In genomic region chr13:91372130-91372875, GRCm38 (mm10) we compare ENCODE assay signal across 8 mouse cellular contexts.
DNase-seq lines count a peak whose midpoint lies in the region; ATAC-seq lines count a peak whose summit lies in the region.

No protein-coding gene starts in this region.

- ATAC-seq in liver, embryonic 13.5 days (ENCODE audit: low read depth) = peak; percentile 57
- no peak for ATAC-seq in neural tube, embryonic 14.5 days (ENCODE audit: low read depth)
- ATAC-seq in CD4-positive, CD25-positive, alpha-beta regulatory T cell, adult 4 months = no peak

- peak; percentile 13 for DNase-seq in layer of hippocampus, adult 11-12 months (ENCODE audit: low spot score)
- no peak for DNase-seq in layer of hippocampus, postnatal 36 days
- peak; percentile 65 for DNase-seq in cerebellum, postnatal 25 days
- DNase-seq in heart, adult 9 months (ENCODE audit: low spot score in 2 of 2) = peak; percentile 25 to 62
- peak; percentile 17 for DNase-seq in liver, embryonic 13.5 days
- no peak for DNase-seq in testis, postnatal 14 days (ENCODE audit: low spot score)

- peak overlapping the region; percentile 87 for H3K27ac ChIP-seq in liver, embryonic 13.5 days
- peak overlapping the region; percentile 91 for H3K27ac ChIP-seq in neural tube, embryonic 14.5 days (ENCODE audit: low read depth, low read length)

- 0 out of 2 replicates have a peak overlapping the region, but pooled peaks have one; percentile 26 for H3K9ac ChIP-seq in liver, embryonic 13.5 days
- no peak overlapping the region for H3K9ac ChIP-seq in neural tube, embryonic 14.5 days (replicated peaks; ENCODE audit: low read depth, low read length)

- WGBS in liver, embryonic 13.5 days (ENCODE audit: insufficient replicate concordance) = 35% methylated on average over 11 of the region's 11 CpGs
- WGBS in neural tube, embryonic 14.5 days = 46% methylated on average over 11 of the region's 11 CpGs

- no peaks in the 10 kb centered on the region for H3K36me3 ChIP-seq in liver, embryonic 13.5 days
- no peaks in the 10 kb centered on the region for H3K36me3 ChIP-seq in neural tube, embryonic 14.5 days (ENCODE audit: control insufficient read depth, insufficient read depth, low read length)

- H3K27me3 ChIP-seq in liver, embryonic 13.5 days = no peaks in the 10 kb centered on the region
- H3K27me3 ChIP-seq in neural tube, embryonic 14.5 days (ENCODE audit: control insufficient read depth, insufficient read depth, low read length) = no peaks in the 10 kb centered on the region

- H3K4me2 ChIP-seq in liver, embryonic 13.5 days = peak overlapping the region; percentile 89
- H3K4me2 ChIP-seq in neural tube, embryonic 14.5 days (ENCODE audit: low read depth, low read length) = no peak overlapping the region

- no peaks in the 10 kb centered on the region for H3K9me3 ChIP-seq in liver, embryonic 13.5 days (replicated peaks)
- H3K9me3 ChIP-seq in neural tube, embryonic 14.5 days (ENCODE audit: control insufficient read depth, low read length) = no peaks in the 10 kb centered on the region

- H3K4me1 ChIP-seq in liver, embryonic 13.5 days (replicated peaks) = peaks cover 41% of the 10 kb centered on the region
- H3K4me1 ChIP-seq in neural tube, embryonic 14.5 days (ENCODE audit: control insufficient read depth, insufficient read depth, low read length) = peaks cover 24% of the 10 kb centered on the region

- peak overlapping the region; percentile 66; the same call in 1 of the 2 replicates for H3K4me3 ChIP-seq in liver, embryonic 13.5 days (replicated peaks)
- no peak overlapping the region for H3K4me3 ChIP-seq in neural tube, embryonic 14.5 days (ENCODE audit: low read depth, low read length)

Comparison
In these comparisons a context has a peak if more than half of its experiments do, and no peak if none do; other contexts are left out.
1. DNase-seq: peak in layer of hippocampus, adult 11-12 months (single experiment), cerebellum, postnatal 25 days (2 of 2), heart, adult 9 months (2 of 2) and liver, embryonic 13.5 days (single experiment); none in layer of hippocampus, postnatal 36 days (0 of 2) and testis, postnatal 14 days (single experiment).